Mouse (Mus musculus): ENCODE measurements around the gene Cldn16.

- TF ChIP-seq CTCF (IDR thresholded peaks at IDR 0.05; ENCODE audit: low read depth, low read length) = no peak
- TF ChIP-seq POLR2A (IDR thresholded peaks at IDR 0.05; ENCODE audit: insufficient read depth, low read length) = no peak
Observed at GRCm38 (mm10) chr16:26526669-26527068, 63.7 kb downstream of the Cldn16 start, which contains the start of gene Tmem207.

Data from ES-Bruce4 (cell line).